Mouse (Mus musculus): ENCODE results near the gene Sh3bp4.

Sh3bp4 gene

GRCm38 (mm10) chr1:89093696-89094095 is 23.5 kb downstream of the Sh3bp4 start:
- DNase-seq (ENCODE audit: low read depth), result peak; percentile 54

- no peak for DNase-seq (ENCODE audit: low read depth)
Measured at GRCm38 (mm10) chr1:89094416-89094815, 24.2 kb downstream of the Sh3bp4 start.

- no peak for DNase-seq (ENCODE audit: low read depth)
Measured at GRCm38 (mm10) chr1:89095642-89096424, 25.6 kb downstream of the Sh3bp4 start.

GRCm38 (mm10) chr1:89102231-89103003 is 32.2 kb downstream of the Sh3bp4 start:
- no peak for DNase-seq (ENCODE audit: low read depth)

- DNase-seq (ENCODE audit: low read depth), result no peak
Measured at GRCm38 (mm10) chr1:89103004-89103263, 32.7 kb downstream of the Sh3bp4 start.

GRCm38 (mm10) chr1:89103505-89103904 is 33.3 kb downstream of the Sh3bp4 start:
- DNase-seq (ENCODE audit: low read depth), result no peak

- no peak for DNase-seq (ENCODE audit: low read depth)
Measured at GRCm38 (mm10) chr1:89104066-89104765, 34.0 kb downstream of the Sh3bp4 start.

GRCm38 (mm10) chr1:89105891-89106830 is 35.9 kb downstream of the Sh3bp4 start:
- DNase-seq (ENCODE audit: low read depth), result no peak

- DNase-seq (ENCODE audit: low read depth), result no peak
Measured at GRCm38 (mm10) chr1:89107466-89107865, 37.3 kb downstream of the Sh3bp4 start.

- peak; percentile 46 for DNase-seq (ENCODE audit: low read depth)
Measured at GRCm38 (mm10) chr1:89108340-89108896, 38.2 kb downstream of the Sh3bp4 start.

GRCm38 (mm10) chr1:89109767-89110166 is 39.6 kb downstream of the Sh3bp4 start:
- no peak for DNase-seq (ENCODE audit: low read depth)

- no peak for DNase-seq (ENCODE audit: low read depth)
Measured at GRCm38 (mm10) chr1:89110767-89111534, 40.7 kb downstream of the Sh3bp4 start.

- no peak for DNase-seq (ENCODE audit: low read depth)
Measured at GRCm38 (mm10) chr1:89112544-89112943, 42.3 kb downstream of the Sh3bp4 start.

GRCm38 (mm10) chr1:89113731-89114130 is 43.5 kb downstream of the Sh3bp4 start:
- no peak for DNase-seq (ENCODE audit: low read depth)

GRCm38 (mm10) chr1:89117062-89117461 is 46.8 kb downstream of the Sh3bp4 start:
- no peak for DNase-seq (ENCODE audit: low read depth)

- DNase-seq (ENCODE audit: low read depth), result no peak
Measured at GRCm38 (mm10) chr1:89118076-89118475, 47.9 kb downstream of the Sh3bp4 start.

- DNase-seq (ENCODE audit: low read depth), result no peak
Measured at GRCm38 (mm10) chr1:89118836-89119235, 48.6 kb downstream of the Sh3bp4 start.

GRCm38 (mm10) chr1:89120290-89120689 is 50.1 kb downstream of the Sh3bp4 start:
- no peak for DNase-seq (ENCODE audit: low read depth)

- DNase-seq (ENCODE audit: low read depth), result no peak
Measured at GRCm38 (mm10) chr1:89121466-89121865, 51.3 kb downstream of the Sh3bp4 start.

GRCm38 (mm10) chr1:89122376-89122775 is 52.2 kb downstream of the Sh3bp4 start:
- no peak for DNase-seq (ENCODE audit: low read depth)

- DNase-seq (ENCODE audit: low read depth), result no peak
Measured at GRCm38 (mm10) chr1:89124076-89124475, 53.9 kb downstream of the Sh3bp4 start.
